Mouse (Mus musculus) adrenal gland, postnatal 0 days (tissue): Measurements from ENCODE around the gene Gpc6. TPM values are rescaled to one million over a fixed set of nuclear protein-coding genes. Genes with fewer than 3 reads are reported as not detected.

ENCODE experiments used
- microRNA-seq: library from miRNA; unstranded; fragments of <30 nt; microRNA quantifications from one replicate; pipeline ENCODE4, GENCODE M21; 2016; ENCODE audit warnings: borderline replicate concordance; ENCODE audit not compliant: insufficient number of aligned reads
- polyA plus RNA-seq: library from polyadenylated mRNA; unstranded; fragments of >200 nt; fragmentation: Nextera tagmentation; extraction: Ambion mirVana; gene quantifications from 2 replicates; pipeline ENCODE4 v1.2.1, GENCODE M21; 2015

Gene Gpc6
- 27.8 and 32.3 TPM in 2 replicates for polyA plus RNA-seq

GRCm38 (mm10) chr14:116924876-116925601 lies at the start of gene Gpc6:
TSS of gene Gpc6 (plus strand) at chr14:116925315.

Small RNAs within 50 kb of the gene (microRNA-seq; reads per million reads assigned to microRNA genes)
- not detected for gene Mir6239
